Mouse (Mus musculus) gastrocnemius, postnatal 4 days (tissue): Measurements from ENCODE around the gene Eif4a1. TPM values are rescaled to one million over a fixed set of nuclear protein-coding genes. Genes with fewer than 3 reads are reported as not detected.
"Not testable (repeated sequence)": the region's sequence is repeated elsewhere in the genome, so short reads cannot be mapped to it uniquely, and the experiment has no call there.

Experiments used
- DNase-seq, 2 experiments: peaks; one replicate each; pipeline ENCODE4 v3.0.0; 2021 to 2022; ENCODE audit warnings: low spot score in 2 of 2, mixed read lengths in 2 of 2
- total RNA-seq, 2 experiments: library from RNA; stranded (reverse); gene quantifications; 2 replicates each; pipeline ENCODE4 v1.2.3; 2021

Gene Eif4a1
- total RNA-seq, 2 experiments from 2014 or later: 295 to 317 TPM

DNA sequence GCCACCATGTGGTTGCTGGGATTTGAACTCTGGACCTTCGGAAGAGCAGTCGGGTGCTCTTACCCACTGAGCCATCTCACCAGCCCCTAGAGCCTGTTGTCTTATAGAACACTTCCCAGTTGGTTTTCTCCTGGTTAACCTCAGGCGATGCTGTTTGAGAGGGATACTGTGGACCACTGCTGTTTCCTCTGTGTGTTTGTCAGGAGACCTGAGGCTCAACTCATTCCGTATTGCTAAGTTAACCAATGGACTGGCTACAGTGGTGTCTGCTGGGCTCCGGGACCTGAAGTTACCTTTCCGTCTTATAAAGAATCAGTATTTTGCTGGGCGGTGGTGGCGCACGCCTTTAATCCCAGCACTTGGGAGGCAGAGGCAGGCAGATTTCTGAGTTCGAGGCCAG is 30.7 kb upstream of the Eif4a1 start:
- not testable (repeated sequence) for DNase-seq

DNA sequence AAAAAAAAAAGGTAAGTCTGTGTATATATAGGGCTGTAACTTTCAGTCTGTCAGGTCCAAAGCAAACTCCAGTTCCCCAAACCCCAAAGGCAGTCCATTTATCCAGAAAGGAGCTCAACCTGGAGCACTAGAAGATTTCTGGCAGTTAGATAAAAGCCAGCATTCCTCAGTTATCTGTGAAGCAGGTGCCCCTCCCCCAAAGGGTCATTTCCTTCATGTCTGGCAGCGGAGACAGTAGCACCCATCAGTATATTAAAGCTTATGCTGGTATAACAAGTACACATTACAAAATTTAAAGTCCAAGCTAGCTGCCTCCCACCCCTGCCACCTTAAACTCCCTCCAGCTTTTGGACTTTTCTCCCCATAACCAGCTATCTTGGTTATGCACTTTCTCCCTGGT is 27.4 kb upstream of the Eif4a1 start:
- no peak for DNase-seq

DNA sequence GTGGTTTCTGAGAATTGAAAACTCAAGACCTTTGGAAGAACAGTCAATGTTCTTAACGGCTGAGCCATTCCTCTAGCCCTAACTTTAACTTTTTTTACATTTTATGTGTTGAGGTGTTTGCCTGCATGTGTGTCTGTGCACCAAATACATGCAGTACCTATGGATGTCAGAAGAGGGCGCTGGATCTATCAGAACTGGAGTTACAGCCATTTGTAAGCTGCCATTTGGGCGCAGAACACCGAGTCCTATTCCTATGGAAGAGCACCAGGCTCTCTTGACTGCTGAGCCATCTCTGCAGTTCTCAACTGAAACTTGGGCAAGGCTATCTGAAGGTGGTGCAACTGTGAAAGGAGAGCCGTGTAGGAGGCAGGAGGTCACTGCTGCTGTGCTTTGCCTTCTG is 26.4 kb upstream of the Eif4a1 start:
- no peak for DNase-seq

DNA sequence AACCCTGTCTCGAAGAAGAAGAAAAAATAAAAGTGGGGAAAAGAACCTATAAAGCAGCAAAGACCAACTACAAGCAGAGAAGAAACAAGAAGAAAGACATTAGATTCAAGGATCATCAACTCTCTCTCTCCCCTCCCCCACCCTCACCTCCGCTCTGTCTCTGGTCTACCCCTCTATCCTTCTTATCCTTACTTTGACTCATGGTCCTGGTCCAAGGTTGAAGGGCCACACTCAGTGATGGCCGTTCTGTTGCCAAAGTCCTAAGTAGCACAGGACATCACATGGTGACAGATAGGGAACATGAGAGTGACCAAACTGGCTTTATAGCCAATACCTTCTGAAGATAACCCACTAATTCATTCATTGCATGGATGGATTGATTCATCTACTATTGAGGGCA is 25.2 kb upstream of the Eif4a1 start:
- DNase-seq: no peak

DNA sequence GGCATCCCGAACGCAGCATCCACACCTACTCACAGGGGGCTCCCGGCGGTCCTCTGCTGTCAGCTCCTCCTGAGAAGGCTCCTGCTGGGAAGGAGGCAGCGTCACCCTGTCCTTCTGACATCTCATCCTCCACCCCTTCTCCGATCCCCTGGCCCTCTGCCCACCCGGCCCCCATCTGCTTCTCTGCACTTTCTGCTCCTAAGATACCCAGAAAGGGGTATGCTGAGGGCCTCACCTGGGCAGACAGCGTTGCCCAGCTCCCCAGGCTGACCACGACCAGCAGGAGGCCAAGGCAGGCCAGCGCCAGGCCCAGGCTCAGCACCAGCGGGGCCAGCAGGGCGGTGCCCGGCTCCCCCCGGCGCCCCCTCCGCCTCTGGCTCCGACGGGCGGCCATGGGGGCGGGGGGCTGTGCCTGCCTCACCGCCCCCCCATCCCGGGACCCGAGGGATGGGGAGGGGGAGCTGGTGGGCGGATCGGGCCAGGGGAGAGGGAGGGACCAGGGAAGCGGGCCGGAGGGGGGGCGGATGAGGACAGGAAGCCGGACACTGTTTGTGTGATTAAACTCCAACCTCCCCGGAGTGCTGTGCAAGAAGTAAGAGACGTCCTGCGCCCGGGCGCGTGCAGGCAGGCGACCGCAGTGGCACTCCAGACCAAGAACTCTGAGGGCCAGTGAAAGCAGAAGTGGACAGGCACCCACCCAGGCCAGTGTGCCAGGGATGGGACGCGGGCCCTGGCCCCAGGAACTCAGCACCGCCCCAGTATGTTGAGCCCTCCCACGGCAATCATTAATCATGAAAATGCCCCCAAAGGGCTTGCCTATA is 23.3 kb upstream of the Eif4a1 start, which contains the start of the genes Tnfsf12 and Tnfsfm13:
TSS of gene Tnfsf12 (minus strand) at position 489 of the 821 bp plus-strand sequence.
TSS of gene Tnfsfm13 (minus strand) at position 738 of the 821 bp plus-strand sequence.
- peak; percentile 75 to 83 for DNase-seq

DNA sequence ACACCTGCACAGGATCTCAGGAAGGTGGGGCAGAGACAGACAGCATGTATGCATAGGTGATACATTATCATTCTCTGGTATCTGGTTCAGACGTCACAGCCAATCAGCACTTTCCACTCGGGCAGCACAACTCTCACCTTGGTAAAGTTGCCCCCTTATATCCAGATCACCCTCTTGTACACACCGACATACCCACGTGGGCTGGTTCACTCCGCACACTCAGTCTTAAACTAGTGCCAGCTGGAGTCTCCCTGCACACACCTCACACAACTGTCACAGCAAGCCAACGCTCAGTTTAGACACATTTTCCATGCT is 22.8 kb upstream of the Eif4a1 start:
- DNase-seq: no peak

DNA sequence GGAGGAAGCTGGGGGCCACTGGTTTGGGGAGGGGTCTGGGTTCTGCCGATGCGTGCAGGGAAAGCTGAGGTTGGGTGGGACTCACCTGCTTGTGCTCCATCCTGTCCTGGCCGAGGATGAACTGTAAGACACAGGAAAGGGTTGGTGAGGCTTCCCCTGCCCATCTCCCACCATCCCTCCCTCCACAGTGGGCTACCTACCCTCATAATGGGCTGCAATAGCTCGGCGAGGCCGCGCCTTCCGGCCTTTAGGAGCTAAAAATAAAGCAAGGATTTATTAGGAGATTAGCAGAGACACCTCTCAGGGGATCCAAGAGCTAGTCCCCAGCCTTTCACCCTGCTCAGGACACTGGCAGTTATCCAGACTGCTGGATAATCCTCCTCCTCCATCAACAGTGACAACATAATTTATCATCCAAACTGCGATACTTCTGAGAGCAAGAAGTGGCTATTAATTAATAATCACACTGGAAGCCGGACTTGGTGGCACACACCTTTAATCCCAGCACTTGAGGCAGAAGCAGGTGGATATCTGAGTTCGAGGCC is 21.3 kb upstream of the Eif4a1 start:
- no peak for DNase-seq

DNA sequence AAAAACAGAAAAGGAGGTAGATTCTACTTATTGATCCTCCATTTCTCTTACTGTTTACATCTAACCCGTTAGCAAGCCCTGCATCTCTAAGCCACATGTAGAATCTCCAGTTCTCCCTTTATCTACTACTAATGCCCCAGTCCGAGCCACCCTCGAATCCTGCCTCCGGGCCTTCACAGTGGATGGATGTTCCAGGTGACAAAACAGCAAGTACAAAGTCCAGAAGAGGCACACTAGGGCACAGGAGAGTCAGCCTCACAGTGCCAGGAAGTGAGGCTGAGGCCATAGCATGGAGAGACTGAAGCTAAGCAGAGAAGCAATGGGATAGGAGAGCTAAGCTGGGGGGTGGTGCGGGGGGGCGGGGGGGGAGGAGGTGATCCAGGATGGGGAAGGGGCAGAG is 20.6 kb upstream of the Eif4a1 start:
- DNase-seq: no peak

DNA sequence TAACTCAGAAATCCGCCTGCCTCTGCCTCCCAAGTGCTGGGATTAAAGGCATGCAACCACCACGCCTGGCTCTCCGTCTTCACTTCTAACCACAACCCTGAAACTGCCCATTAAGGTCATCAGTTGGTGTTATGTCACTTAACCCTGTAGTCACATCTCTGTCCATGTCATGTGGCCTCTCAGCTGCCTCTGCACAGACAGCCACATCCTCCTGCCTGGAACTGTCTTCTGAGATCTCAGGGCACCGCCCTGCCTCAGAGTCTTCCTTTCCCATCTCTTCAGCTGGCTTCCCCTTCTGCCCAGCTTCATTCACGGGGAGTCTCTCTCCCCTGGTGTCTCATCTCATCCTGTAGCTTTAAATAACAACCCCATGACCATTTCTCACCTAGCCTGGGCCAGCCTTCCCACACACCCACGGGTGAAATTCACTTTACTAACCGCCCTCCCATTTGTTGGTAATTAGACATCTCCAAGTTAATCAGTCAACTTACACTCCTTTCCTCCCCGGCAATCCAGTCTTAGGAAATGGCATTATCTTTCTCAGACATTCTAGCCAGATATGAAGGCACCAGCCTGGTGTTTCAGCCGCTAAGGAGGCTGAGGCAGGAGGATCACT is 20.1 kb upstream of the Eif4a1 start:
- no peak for DNase-seq

DNA sequence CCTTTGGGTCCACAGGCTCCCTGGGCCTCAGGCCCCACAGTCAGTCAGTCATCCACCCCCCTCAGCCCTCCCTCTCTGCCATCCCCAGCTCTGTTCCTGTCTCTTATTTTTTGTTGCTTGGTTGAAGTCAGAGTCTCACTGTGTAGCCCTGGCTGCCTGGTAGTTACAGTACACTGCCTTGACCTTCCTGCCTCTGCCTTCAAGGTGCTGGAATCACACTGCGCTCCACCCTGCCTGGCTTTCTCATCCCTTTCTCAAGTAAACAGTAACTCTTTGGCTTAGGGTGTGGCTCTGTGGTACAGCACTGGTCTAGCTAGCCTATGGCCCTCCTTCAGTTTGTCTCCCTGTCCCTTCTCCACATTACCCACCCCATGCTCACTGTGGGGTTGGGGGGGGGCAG is 17.7 kb upstream of the Eif4a1 start:
- no peak for DNase-seq

DNA sequence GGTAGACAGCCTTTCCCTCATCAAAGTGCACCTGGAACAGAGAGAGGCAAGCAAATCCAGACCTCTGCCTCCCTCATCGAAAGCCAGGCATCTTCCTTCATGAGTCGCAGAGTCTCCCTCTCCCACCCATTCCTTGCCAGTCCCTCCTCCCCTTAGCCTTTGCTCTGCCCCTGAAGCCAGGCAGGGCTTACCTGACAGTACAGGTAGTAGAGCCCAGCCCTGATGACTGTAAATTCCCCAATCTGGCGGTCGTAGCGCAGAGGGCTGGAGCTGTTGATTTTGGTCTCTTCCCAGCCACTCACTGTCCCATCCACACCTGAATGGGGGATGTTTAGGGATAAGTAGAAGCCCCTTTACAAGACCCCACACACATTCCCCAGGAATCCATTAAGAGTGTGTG is 14.8 kb upstream of the Eif4a1 start:
- DNase-seq: no peak

DNA sequence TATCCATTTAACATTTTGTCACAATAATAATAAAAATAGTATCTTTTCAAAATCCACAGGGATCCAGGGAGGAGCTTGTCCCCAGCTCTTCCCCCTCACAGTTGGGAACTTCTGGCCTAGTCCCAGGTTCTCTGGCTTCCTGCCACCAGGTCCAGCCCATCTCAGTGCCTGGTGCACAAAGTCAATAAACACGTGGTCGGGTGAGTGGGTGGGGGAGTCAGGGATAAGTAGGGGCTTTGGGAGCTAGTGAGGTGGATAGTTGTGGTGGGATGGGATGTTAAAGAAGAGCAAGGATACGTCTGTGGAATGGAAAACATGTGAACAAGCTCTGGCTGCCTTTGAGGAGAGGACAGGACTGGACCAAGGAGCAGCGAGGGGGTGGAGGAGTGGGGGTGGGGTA is 14.2 kb upstream of the Eif4a1 start:
- DNase-seq: peak; percentile 82 to 86

DNA sequence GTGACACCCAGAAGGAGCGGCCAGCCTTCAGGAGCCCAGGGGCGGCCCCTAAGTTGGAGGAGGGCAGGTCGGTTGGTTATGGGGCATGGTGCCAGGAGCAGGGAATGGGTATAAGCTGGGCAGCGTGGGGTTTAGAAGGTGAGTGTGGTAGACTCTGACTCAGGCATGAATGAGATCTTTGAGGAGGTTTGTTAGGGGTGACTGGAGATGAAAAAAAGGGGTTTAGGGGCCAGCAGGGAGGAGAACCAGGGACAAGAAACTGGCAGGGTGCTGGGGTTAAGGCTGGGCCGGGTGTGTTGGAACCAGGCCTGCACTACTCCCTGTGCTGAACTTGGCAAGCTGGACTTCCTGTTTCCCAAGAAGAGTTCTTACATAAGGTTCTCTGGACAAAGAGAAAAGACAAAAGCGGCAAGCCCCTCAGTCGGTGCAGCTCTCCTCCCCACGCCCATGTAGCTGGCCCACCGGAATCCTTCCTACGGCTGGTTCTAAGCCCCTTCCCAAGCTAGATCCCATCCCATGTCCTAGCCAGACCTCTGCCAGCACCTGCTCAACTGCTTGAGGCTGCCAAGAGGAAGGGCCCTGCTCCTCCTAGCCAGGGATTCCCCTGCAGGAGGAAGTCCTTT is 13.4 kb upstream of the Eif4a1 start, which contains the start of gene Tnfsf13:
TSS of gene Tnfsf13 (minus strand) at position 259 of the 623 bp plus-strand sequence.
- peak in 1 of 2 experiments; percentile 74 for DNase-seq

DNA sequence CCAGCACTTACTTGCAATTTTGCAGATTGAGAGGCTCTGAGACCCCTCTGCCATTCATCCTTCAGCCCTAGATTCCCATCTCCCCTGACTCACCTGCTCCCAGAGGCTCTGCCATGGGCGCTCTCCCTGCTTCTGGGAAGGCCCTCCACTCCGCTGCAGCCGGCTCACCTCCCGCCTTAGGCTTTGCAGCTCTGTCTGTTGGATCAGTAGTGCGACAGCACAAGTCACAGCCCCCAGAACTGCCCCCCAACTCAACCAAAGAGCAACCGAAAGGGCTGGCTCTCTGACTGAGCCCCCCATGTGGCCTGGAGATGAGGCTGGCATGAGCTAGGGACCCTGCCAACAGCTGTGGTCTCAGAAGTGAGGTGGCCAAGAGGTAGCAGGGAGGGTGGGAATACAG is 12.7 kb upstream of the Eif4a1 start:
- DNase-seq: no peak

DNA sequence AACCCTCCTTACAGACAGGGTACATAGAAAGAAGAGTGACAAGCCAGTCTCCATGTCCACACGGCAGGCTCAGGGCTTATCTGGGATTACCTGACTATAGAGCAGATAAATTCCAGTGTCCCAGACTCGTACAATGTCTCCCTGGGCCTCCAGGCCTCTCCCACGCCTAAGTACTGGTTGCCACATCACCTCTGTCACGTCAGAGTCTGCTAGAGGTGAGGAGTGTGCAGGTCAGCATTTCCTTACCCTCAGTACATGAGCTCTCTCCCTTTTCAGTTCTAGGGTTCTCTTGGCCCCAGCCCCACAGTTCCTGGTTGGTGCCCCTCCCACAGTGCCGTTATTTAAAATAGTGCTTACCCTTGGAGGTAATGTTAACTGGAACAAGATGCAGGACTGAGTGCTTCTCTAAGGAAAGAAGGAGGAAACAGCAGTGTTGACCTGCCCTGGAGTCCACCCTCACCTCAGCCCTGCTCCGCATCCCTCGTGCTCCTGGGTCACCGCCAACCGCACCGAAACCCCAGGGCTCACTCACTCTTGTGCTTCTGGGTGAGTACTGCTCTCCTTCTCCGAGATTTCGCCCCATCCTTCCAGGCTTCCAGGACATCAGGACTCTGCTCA is 12.0 kb upstream of the Eif4a1 start:
- no peak for DNase-seq

DNA sequence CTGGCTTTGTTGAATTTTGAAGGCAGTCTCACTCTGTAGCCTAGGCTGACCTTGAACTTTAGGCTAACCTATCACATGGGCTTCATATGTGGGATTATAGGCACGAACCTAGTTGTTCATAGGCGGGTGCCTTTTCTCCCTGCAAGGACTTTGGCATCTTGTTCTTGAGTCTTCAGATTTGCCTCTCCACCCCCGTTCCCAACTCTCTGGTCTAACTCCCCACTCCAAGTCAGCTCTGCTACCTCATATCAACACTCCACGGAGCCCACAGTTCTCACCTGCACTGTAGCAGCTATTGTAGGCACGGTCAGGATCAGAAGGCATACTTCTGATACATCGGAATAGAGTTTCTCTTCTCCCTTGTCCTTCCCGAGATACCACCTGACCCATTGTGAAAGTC is 11.4 kb upstream of the Eif4a1 start:
- no peak for DNase-seq

DNA sequence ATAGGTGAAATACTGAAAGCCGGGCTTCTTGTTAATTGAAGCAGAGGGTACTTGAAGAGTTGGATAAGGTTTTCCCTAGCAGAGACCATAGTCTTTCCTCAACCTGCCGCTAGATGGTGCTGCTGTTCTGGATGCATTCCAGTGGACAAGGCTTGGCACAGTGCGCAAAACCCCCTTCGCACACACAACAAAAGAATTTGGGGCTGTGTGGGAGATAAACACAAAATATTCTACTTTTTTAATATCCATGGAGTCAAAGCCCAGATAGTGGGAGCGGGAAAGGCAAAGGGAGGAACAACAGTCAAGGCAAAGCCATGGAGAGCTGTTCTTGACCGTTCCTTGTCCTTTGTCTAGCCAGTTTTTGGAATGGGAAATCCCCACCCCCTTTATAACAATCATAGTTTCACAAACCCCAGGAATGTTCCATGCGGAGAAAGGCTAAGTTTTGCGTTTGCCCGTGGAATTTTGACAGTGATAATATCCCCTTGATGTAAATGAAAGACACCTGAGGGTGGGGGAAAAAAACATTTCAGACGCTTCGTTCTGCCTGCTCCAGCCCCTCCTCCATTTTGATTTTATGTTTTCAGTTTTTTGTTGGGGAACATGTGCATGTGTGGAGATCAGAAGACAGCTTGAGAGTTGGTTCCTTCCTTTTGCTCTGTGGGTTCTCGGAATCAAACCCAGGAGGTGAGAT is 10.8 kb upstream of the Eif4a1 start:
- DNase-seq: peak; percentile 78 to 87

DNA sequence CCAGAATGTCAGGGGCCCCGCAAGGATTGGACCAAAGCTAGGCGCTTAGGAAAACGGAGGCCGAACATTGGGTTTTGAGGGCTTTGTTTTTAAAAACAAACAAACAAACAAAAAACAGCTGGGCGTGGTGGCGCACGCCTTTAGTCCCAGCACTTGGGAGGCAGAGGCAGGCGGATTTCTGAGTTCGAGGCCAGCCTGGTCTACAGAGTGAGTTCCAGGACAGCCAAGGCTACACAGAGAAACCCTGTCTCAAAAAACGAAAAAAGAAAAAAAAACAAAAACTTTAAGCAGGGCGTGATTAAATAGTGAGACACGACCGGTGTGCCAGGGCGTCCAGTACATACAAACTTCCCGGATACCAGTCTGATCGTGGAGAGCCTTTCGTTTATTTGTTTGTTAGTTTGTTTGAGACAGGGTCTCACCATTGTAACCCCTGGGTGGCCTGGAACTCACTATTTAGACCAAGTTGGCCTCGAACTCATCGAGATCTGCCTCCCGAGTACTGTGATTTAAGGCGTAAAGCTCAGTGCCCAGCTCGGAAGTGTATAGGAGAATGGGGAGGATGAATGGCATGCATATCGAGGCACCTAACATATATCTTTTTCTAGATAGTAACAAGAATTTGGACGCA is 10.1 kb upstream of the Eif4a1 start:
- no peak for DNase-seq

DNA sequence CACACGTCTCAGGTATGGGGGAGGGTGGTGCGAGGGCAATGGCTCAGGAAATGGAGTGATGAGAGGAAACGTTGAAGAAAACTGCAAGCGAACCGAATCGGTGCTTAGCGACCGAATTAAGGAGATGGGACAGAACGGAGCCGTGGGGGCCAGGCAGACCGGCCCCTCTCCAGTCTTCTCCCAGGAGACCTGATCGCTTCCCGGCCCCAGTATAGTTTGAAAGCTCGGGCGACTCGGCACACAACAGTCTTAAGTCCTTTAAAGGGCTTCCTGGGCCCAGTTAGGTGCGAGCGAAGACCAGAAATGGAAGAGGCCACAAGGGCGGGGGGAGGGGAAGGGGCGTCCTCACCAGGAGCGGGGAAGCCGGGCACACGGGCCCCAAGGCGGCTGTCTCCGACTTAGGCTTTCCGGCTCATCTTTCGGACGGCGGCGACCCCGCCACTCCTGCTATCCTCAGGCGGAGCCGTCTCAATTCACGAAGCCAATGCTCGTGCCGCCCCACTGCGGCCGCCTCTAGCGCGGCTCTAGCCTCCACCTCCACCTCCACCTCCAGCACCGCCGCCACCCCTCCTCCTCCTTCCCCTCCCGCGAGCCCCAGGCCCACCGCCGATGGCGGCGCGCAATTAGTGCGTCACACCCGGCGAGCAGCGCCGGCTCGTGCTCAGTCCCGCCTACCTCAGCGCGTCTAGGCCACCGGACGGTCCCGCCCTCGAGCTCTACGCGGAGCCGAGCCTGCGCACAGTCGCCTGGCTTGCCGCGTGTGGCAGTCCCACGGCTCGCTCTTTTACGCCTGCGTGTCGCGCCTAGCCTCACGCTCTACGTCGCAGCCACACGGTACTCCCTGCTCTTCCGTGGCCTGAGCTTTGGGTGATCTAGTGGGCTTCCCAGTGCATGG is 9.3 kb upstream of the Eif4a1 start, which contains the start of gene Senp3:
TSS of gene Senp3 (minus strand) at position 771 of the 895 bp plus-strand sequence.
- peak; percentile 94 to 97 for DNase-seq
